Mouse (Mus musculus): ENCODE measurements around the gene Fyb.

Gene Fyb

DNA sequence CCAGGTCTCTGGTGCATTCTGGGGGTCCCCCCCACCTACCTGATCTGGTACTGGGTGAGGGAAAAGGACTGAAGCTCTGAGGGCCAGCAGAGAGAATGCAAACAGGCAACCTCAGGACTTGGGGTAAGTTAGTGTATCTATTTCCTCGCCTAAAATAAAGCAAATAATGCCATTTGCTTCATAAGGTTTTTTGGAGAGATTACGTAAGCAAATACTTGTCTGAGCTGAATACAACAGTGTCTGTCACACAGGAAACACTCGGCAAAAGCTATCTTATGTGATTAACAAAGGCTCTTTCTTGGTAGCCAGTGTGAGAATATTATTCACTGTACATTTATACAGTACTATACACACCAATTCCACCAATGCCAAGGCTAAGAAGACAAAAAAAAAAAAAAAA, 76.0 kb downstream of the Fyb start:
- in situ Hi-C loops (cut with MseI, MboI): no loop called here

DNA sequence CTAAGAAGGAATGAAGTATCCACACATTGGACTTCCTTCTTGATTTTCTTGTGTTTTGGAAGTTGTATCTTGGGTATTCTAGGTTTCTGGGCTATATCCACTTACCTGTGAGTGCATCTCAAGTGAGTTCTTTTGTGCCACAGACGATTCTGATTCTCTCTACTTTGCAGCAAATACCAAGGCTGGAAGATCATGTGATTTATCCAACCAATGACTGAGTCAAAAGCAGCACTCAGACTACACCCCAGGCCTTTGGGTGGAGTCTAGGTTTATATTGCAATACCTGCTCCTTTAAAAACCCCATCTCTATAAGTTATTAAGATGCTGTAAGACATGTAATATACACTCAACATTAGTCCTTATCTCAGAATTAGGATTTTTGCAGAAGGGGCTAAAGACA, 77.7 kb downstream of the Fyb start:
- in situ Hi-C loops (cut with MseI, MboI): no loop called here

DNA sequence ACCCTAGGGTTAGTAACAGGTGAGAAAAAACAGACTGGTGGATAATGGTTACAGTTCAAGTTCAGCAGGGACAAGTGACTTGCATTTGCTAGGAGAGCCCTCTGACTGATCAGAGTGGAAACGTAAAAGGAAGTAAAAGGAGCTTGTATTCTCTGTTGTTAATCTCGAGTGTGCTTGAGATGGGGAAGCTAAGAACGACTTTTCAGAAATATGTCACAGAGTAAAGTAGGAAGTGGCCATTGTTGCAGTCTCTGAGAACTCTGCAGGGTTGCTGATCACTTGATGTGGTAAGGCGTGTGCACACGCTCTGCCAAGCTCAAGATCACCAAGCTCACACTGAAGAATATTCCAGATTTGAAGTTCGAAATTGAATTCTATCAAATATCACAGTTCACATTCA, 78.7 kb downstream of the Fyb start:
- in situ Hi-C loops (cut with MseI, MboI): no loop called here

- in situ Hi-C loops (cut with MseI, MboI): no loop called here
Observed at GRCm38 (mm10) chr15:6602003-6602402, 79.3 kb downstream of the Fyb start.

DNA sequence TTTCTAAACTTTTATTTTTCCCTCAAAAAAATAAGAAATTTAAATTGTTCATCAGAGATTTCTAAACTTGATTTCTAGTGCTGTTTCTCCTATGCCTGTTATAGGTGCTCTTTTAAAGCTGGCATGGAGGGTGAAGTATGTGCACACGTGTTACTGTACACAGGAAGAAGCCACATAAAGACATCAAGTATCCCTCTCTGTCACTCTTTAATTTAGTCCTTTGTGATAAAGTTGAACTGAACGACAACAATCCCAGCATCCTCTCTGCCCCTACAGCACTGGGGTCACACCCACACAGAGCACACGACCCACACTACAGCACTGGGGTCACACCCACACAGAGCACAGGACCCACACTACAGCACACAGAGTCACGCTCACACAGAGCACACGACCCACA, 88.0 kb downstream of the Fyb start:
- in situ Hi-C loops (cut with MseI, MboI): no loop called here

DNA sequence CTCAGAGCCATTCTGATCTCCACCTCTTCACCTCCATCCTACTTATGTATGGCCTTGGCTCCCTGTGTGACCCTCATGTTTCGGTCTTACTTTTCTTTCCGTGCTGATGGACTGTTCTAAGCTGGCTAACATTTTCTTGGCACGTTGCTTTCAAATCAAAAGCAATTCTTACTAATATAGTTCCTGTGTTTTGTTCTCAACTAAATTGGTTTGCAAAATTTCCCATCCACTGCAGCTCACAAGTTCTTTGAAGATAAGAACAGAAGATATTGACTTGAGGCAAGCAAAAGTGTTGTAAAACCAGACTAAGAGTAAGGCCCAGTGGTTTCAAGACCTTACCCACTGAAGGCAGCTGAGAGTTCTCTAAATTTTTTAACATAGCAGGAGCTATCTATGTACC, 90.2 kb downstream of the Fyb start:
- in situ Hi-C loops (cut with MseI, MboI): no loop called here

DNA sequence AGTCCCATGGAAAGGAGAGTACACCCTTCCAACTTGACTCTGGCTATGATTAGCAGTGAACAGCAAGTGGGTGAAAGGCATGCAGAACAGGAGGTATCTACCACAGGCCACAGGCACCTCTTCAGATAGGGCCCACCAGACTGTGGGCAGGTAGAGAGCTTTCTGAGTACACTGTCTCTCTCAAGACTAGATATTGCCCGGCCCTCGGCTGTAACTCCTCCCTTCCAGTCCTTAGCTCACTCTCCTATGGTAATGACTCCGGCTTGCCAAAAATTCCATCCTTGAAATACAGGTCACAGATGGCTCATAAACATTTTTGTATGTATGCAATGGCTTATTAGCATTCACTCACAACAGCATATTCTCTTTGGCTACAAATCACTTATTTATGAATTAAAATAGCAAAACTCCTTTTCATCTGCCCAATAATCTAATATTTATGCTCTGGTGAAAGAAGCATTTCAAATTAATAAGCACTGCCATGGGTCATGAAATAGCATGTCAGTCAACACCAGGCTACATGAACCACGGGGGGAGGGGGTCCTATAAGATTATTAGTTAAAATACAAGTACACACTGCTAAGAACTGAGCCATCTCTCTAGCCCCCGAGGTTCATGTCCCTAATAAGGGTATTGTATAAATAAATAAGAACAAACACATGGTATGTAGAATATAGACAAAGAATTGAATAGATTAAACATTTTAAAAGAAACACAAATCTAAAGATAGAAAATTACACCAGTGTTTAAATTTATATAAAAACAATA, 93.9 kb downstream of the Fyb start:
- in situ Hi-C loops (cut with MseI, MboI): no loop called here

DNA sequence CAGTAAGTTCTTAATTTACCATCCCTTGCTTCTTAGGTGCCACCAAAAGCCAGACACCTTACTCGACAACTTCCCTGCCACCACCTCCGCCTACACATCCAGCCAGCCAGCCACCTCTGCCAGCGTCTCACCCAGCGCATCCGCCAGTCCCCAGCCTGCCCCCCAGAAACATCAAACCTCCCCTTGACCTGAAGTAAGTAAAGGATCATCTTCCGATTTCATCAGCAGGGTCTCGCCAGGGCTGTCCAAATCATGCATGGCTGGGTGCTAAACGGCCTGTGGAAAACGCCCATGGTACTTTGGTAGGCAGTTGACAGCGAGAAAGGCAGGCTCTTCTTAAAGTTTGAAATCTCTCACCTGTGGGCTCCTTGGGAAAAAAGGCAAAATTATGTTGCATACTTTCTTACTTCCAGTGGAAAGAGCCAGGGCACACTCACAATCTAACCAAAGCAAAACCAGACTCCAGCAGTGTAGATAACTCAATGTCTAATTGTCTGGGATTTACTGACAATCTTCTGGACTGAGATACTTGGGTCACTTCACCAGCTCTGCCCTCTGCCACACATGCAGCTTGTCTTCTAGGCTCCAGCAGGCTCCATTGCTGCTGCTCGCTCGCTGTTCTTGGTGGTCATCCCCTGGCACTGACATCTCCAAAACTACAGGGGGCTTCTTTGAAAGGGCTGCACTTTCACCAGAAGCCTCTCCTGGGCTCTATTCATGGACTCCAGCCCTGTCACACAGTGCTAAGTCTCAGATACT, 97.1 kb downstream of the Fyb start:
- in situ Hi-C loops (cut with MseI, MboI): no loop called here

- in situ Hi-C loops (cut with MseI, MboI): no loop called here
Observed at GRCm38 (mm10) chr15:6622512-6622911, 99.9 kb downstream of the Fyb start.

DNA sequence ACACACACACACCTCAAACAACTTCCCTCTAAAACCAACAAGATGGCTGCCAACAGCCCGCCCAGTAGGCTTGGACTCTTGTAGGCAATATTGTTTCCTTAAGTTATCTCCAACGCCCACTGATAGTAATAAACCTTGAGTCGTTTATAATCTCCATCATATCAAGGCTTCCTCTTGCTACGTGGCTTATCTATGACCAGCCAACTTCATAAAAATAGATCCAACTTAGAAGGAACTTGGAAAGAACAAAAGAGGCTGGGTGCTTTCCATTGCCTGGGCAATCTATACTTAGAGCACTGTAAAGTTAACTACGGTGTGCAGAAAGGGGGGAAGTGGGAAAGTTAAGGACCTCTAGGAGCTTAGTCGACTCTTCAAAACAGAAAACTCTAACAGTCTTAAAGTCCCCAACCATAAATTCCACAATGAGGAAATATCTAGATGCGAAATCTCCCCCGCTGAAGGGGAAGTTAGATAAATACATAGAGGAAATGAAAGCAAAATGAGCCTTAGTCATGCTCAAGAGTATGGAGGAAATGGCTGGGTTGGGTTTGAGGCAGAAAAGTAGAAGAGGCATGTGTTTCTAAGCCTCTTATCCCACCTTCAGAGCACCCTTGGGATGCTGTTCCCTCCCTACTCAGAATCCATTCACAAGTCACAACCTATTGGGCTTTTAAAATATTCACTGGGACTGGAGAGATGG, 101.0 kb downstream of the Fyb start:
- in situ Hi-C loops (cut with MseI, MboI): no loop called here

DNA sequence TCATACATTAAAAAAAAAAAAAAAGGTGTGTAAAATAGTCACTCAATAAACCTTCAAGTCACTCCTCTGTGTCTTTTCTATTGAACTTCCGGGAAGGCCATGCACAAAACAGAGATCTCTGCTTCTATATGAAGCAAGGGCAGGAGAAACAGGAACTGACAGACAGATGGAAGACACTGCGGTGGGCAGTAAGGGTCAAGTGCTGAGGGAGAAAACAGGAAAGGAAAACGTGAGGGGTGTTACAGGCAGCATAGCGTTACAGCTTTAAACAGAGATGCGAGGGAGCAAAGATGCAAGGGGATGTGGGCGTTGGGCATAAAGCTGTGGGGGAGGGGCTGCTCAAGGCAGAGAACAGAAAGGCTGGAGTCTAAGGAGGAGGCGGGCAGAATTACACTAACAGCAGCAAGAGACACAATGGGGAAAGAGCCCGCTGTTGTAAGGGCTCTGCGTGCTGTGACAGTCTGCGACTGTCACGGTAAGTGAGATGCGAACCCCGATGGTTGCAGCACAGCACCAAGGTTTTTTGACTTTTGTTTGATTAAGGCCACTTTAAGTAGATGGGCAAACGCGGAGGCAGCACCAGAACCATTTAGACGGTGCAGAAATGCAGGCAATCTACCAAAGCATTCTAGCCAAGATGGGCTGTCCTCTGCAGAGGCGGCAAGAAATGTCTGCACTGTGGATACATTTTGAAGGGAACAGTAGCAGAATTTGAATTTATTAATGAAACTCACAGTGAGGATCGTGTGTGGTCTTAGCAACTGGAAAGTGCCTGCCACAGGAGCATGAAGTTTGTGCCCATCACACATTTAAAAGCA, 101.9 kb downstream of the Fyb start:
- in situ Hi-C loops (cut with MseI, MboI): no loop called here

DNA sequence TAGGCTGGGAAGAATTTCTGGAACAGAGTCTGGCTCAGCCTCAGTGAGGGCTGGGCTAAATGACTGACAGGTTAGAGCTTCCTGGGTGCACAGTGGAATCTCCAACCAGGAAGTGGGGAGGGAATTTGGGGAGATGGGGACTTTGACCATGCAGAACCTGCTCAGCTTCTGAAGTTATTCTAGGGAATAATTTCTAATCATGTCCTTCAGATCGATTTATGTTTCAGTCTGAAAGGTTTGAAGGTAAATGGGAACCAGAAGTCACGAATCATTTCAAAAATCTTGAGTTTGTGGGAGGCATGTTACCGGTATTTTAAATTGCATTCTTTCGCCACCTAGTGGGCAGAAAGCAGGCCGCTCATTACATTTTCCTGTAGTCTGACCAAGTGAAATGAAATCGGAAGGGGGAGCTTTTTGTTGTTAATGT, 103.0 kb downstream of the Fyb start:
- in situ Hi-C loops (cut with MseI, MboI): no loop called here

GRCm38 (mm10) chr15:6626123-6626522, 103.5 kb downstream of the Fyb start:
- in situ Hi-C loops (cut with MseI, MboI): no loop called here

- in situ Hi-C loops (cut with MseI, MboI): no loop called here
Observed at GRCm38 (mm10) chr15:6628431-6629077, 105.9 kb downstream of the Fyb start.

- in situ Hi-C loops (cut with MseI, MboI): no loop called here
Observed at GRCm38 (mm10) chr15:6629174-6629573, 106.5 kb downstream of the Fyb start.

GRCm38 (mm10) chr15:6635405-6635804, 112.8 kb downstream of the Fyb start:
- in situ Hi-C loops (cut with MseI, MboI): no loop called here

GRCm38 (mm10) chr15:6642223-6642622, 119.6 kb downstream of the Fyb start:
- in situ Hi-C loops (cut with MseI, MboI): no loop called here

DNA sequence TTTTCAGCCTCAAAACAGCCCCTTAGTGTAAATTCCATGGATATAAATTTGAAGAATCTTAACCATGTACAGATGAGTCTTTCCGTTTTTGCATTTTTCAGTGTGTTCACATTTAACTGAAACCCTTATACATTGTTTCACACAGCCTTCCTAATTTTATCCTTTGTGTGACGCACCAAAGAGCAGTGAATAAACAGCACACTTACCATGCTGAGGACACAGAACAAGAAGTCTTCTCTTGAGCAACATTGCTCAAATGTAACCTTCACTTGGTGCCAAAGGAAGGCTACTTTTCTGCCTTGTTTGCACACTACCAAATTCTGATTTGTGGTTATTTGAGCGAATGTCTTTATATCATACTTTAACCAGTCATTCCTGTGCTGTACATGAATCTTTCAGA, 122.8 kb downstream of the Fyb start:
- in situ Hi-C loops (cut with MseI, MboI): no loop called here

GRCm38 (mm10) chr15:6647066-6647465, 124.4 kb downstream of the Fyb start:
- in situ Hi-C loops (cut with MseI, MboI): no loop called here

DNA sequence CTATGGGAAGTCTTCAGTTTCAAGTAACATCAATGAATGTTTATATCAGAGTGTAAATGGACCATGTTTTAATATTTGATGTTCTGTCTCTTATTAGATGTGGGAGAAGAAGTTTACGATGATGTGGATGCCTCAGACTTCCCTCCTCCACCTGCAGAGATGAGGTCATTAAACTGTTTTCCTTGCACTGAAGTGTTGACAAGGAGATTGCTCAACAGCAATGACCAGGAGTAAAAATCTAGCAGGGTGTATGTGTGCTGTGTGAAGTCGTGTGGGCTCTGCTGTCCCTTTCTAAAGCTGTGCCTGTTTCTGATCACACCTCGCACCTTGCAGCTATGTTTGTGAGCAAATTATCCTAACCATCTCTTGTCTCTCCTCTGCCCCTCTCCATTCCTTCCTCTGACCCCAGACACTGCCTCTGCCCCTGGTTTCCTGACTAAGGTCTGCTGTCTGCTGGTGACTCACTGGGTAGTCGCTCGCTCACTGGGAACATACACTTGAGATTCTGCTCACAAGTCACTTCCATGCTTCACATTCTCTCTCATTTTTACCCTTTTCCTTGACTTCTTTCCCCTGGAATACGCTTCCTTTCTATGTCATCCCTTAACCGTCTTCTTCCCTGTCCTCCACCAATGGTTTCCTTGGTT, 126.2 kb downstream of the Fyb start:
- in situ Hi-C loops (cut with MseI, MboI): no loop called here

- in situ Hi-C loops (cut with MseI, MboI): no loop called here
Observed at GRCm38 (mm10) chr15:6653046-6653445, 130.4 kb downstream of the Fyb start.

Measured in mouse trophoblast stem cell (cell line).